Mouse (Mus musculus) embryonic facial prominence, embryonic 14.5 days (tissue): Measurements from ENCODE around the gene Clpx. TPM values are rescaled to one million over a fixed set of nuclear protein-coding genes. Genes with fewer than 3 reads are reported as not detected.
"Not testable (repeated sequence)": the region's sequence is repeated elsewhere in the genome, so short reads cannot be mapped to it uniquely, and the experiment has no call there.

Experiments used
- ATAC-seq: fragments of 200-750 bp; cut with Nextera tagmentation; 2 replicates; pipeline ENCODE4 v1.8.0; 2017; ENCODE audit warnings: low read depth, moderate number of reproducible peaks, moderate TSS enrichment
- DNase-seq: peaks from one replicate; pipeline ENCODE4 v3.0.0-alpha.2; 2015; ENCODE audit warnings: low spot score
- H3K27ac ChIP-seq: fragments of 300-500 bp; sonication (generic); replicated peaks from 2 replicates; pipeline ENCODE4 v1.5.1; 2014; ENCODE audit warnings: low read depth, mild to moderate bottlenecking, low read length, moderate library complexity
- H3K27me3 ChIP-seq: fragments of 300-500 bp; sonication (generic); replicated peaks from 2 replicates; pipeline ENCODE4 v1.6.1; 2014; ENCODE audit warnings: low read length; ENCODE audit not compliant: control insufficient read depth, insufficient read depth
- H3K36me3 ChIP-seq: fragments of 300-500 bp; sonication (generic); 2 replicates; pipeline ENCODE4 v1.6.1; 2014; ENCODE audit warnings: low read length, mixed read lengths; ENCODE audit not compliant: control insufficient read depth, insufficient read depth
- H3K4me1 ChIP-seq: fragments of 300-500 bp; sonication (generic); 2 replicates; pipeline ENCODE4 v1.6.1; 2014; ENCODE audit warnings: antibody characterized with exemption, low read length; ENCODE audit not compliant: control insufficient read depth, insufficient read depth
- H3K4me2 ChIP-seq: fragments of 300-500 bp; sonication (generic); 2 replicates; pipeline ENCODE4 v1.6.1; 2014; ENCODE audit warnings: low read depth, mild to moderate bottlenecking, low read length, moderate library complexity, mixed read lengths
- H3K4me3 ChIP-seq: fragments of 300-500 bp; sonication (generic); 2 replicates; pipeline ENCODE4 v1.5.1; 2014; ENCODE audit warnings: low read depth, mild to moderate bottlenecking, low read length
- H3K9ac ChIP-seq: fragments of 300-500 bp; sonication (generic); 2 replicates; pipeline ENCODE4 v1.6.1; 2014; ENCODE audit warnings: low read depth, mild to moderate bottlenecking, low read length, moderate library complexity, mixed read lengths
- H3K9me3 ChIP-seq: fragments of 300-500 bp; sonication (generic); 2 replicates; pipeline ENCODE4 v1.6.1; 2016; ENCODE audit warnings: low read length; ENCODE audit not compliant: control insufficient read depth
- WGBS: fragments of 180-500 bp; shearing (Covaris S2); extraction: QIAGEN DNeasy Blood & Tissue Kit; methylation state at CpG from one replicate; pipeline ENCODE4 v1.1.7; 2014; 5-methylcytosine and 5-hydroxymethylcytosine counted together
- polyA plus RNA-seq: library from polyadenylated mRNA; unstranded; fragments of >200 nt; fragmentation: Nextera tagmentation; extraction: Ambion mirVana; gene quantifications from 2 replicates; pipeline ENCODE4 v1.2.1, GENCODE M21; 2014

The Clpx gene
- polyA plus RNA-seq, 1 experiment from 2014 or later: 55.8 TPM

DNA sequence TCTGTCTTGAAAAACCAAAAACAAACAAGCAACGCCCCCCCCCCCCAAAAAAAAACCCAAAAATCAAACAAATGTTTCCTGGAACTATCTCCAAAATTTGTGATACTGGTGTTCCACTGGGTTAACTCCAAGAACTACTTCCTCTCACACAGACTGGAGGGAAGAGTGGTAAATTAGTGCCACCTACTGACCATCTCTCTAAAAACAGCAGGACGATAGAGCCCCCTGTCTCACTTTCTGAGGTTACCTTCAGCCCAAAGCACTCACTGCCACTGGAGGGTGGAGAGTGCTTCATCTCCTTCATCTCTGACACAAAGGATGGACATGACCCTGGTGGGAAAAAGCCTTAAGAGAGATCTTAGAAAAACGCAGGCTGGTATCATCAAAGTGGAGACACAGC, 10.8 kb upstream of the Clpx start:
- Histone ChIP-seq H3K4me2 (no peak overlapping the region), H3K4me1 (no peaks in the 10 kb centered on the region), H3K27ac (no peak overlapping the region), H3K36me3 (no peaks in the 10 kb centered on the region), H3K9ac (no peak overlapping the region), H3K9me3 (no peaks in the 10 kb centered on the region), H3K4me3 (no peak overlapping the region), H3K27me3 (no peaks in the 10 kb centered on the region)
- DNase-seq: peak; percentile 71
- peak; percentile 79; the same call in 1 of the 2 replicates for ATAC-seq
- WGBS: 3% methylated on average over 3 of the region's 3 CpGs

DNA sequence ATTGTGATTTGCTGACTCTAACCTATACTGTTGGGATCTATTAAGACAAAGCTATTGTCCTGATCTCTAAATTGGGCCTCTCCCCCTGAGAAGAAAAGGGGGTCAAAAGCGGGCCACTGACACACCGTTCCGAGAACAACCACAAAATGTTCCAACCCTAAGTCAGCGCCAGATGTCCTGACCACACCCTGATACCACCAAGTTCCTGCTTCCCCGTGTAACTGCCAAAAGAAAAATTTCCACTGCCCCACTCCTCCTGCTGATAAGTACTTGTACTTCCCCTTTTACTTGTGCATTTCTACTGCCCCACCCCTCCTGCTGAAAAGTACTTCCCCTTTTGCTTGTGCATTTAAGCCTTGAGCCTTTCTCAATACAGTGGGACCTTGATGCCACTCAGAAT, 5.8 kb upstream of the Clpx start:
- H3K9ac ChIP-seq, H3K27me3 ChIP-seq: not testable (repeated sequence)
- 75% methylated on average over 4 of the region's 5 CpGs for WGBS

DNA sequence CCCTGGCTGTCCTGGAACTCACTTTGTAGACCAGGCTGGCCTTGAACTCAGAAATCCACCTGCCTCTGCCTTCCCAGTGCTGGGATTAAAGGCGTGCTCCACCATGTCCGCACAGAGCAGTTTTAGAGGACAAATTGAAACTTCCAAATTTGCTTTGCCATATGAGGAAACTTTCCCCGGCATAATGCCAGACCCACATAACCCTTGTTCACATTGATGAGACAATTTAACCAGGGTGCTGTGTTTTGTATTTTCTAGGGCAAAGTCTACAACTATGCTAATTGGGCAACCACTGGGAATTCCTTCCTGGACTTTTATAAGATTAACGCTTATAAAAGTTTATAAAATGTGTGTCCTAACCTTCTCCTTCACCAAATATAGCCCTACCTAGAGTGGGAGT, 4.1 kb upstream of the Clpx start:
- no peak overlapping the region for H3K4me2 ChIP-seq
- WGBS: 90% methylated on average over 4 of the region's 4 CpGs
- no peaks in the 10 kb centered on the region for H3K27me3 ChIP-seq
- 0 out of 2 replicates have a peak, but pooled peaks cover 4% of the 10 kb centered on the region for H3K4me1 ChIP-seq
- H3K27ac ChIP-seq: no peak overlapping the region
- DNase-seq (no peak), ATAC-seq (no peak)
- H3K4me3 ChIP-seq: no peak overlapping the region
- no peaks in the 10 kb centered on the region for H3K9me3 ChIP-seq
- H3K9ac ChIP-seq: no peak overlapping the region
- H3K36me3 ChIP-seq: no peaks in the 10 kb centered on the region

More for the DNA sequence above, 5.8 kb upstream of the Clpx start:
- not testable (repeated sequence) for H3K4me3 ChIP-seq, H3K27ac ChIP-seq, DNase-seq, H3K4me2 ChIP-seq, H3K9me3 ChIP-seq, ATAC-seq, H3K36me3 ChIP-seq, H3K4me1 ChIP-seq

DNA sequence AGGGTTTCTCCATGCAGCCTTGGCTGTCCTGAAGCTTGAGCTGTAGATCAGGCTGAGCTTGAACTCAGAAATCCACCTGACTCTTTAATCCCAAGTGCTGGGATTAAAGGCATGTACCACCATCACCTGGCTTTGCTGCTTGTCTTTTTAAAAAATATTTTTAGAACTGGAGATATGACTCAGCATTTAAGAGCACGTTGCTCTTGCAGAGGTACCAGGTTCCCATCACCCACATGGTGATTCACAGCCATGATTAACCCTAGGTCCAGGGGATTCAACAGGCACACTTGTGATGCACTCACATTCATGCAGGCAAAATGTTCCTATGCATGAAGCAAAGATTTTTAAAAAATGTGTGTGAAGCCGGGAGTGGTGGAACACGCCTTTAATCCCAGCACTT, 1.6 kb upstream of the Clpx start:
- ATAC-seq: no peak
- 87% methylated on average over 3 of the region's 3 CpGs for WGBS
- Histone ChIP-seq H3K4me2 (peak overlapping the region; percentile 61; the same call in 1 of the 2 replicates), H3K9ac (no peak overlapping the region), H3K27ac (no peak overlapping the region), H3K4me3 (no peak overlapping the region), H3K36me3 (0 out of 2 replicates have a peak, but pooled peaks cover 2% of the 10 kb centered on the region), H3K4me1 (peaks cover 12% of the 10 kb centered on the region), H3K27me3 (no peaks in the 10 kb centered on the region), H3K9me3 (no peaks in the 10 kb centered on the region)
- no peak for DNase-seq

DNA sequence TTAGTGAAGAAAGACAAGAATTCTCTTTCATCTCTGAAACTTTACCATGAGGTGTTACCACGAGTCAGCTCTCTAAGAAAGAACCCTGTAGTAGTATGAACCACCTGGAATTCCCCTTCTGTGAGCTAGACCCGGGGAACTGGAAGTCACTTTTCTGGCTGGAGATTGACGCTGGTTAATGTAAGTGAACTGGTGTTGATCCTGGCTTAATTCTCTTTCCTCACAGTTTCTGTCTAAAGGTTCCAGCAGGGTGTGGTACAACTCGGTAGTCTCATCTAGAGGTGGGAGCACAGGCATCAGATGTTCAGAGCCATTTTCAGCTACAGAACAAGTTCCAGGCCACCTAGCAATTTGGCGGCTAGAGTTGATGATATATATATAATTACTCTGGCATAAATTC, 941 bp upstream of the Clpx start:
- DNase-seq: peak; percentile 52
- Histone ChIP-seq H3K9ac (peak overlapping the region; percentile 97), H3K27me3 (no peaks in the 10 kb centered on the region), H3K4me1 (peaks cover 12% of the 10 kb centered on the region), H3K4me3 (peak overlapping the region; percentile 97), H3K27ac (peak overlapping the region; percentile 92), H3K36me3 (peaks cover 8% of the 10 kb centered on the region; the same call in 1 of the 2 replicates), H3K9me3 (no peaks in the 10 kb centered on the region), H3K4me2 (peak overlapping the region; percentile 61)
- WGBS: 15% methylated on average over 5 of the region's 5 CpGs
- no peak for ATAC-seq

DNA sequence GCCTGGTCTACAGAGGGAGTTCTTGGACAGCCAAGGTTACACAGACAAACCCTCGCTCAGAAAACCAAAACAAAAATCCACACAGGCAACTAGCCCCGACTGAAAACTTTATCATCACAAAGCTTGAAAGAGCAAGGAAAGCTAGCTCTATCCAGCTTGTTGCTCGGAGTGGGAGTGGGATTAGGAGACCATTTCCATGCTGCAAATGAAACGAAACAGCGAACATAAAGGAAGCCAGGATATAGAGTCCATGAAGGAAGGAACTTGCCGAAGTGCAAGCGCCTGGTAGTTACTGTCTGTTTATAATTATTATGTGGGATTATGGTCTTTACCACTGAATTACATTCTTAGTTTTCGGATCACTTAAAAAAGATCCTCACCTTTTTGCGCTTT, 484 bp upstream of the Clpx start:
- ATAC-seq (peak; percentile 28), DNase-seq (peak; percentile 17)
- WGBS: under 1% methylated on average over 9 of the region's 9 CpGs

DNA sequence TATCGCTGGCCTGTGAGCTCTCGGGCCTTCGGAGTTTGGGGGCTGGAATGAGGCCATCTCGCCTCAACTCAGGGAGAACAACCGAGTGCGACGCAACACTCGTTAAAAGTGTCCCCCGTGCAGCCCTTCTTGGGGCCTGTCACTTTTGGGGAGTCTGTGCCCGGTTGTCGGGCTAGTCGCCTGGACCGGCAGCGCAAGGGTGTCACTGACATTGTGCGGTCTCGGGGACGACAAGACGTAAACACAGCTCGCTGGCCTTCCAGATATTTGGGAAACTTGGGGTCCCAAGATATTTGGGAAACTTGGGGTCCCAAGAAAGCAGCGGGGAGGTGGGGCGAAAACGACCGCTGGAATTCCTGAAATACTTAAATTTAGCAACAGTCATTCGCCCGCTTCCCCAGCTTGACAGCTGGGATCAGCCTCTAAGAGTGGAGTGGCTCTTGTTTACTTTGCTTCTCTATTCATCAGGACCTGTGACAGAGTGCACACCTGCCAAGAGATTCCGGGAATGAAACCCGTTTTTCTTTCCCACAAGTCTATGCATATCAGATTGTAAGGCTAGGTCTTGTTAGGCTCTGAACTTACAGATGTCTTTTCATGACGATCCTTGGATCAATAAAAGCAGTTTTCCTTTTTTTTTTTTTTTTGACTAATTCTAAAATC, 787 bp downstream of the Clpx start:
- H3K36me3 ChIP-seq: peaks cover 12% of the 10 kb centered on the region; the same call in 1 of the 2 replicates
- 2% methylated on average over 28 of the region's 28 CpGs for WGBS
- H3K4me3 ChIP-seq: peak overlapping the region; percentile 97
- DNase-seq (peak; percentile 55), ATAC-seq (no peak)
- no peaks in the 10 kb centered on the region for H3K27me3 ChIP-seq
- H3K9ac ChIP-seq: peak overlapping the region; percentile 97
- peak overlapping the region; percentile 82 for H3K4me2 ChIP-seq
- no peaks in the 10 kb centered on the region for H3K9me3 ChIP-seq
- peak overlapping the region; percentile 87 for H3K27ac ChIP-seq
- H3K4me1 ChIP-seq: peaks cover 12% of the 10 kb centered on the region

More for the DNA sequence above, 484 bp upstream of the Clpx start:
- H3K9me3 ChIP-seq: no peaks in the 10 kb centered on the region
- peak overlapping the region; percentile 92 for H3K27ac ChIP-seq
- H3K9ac ChIP-seq: peak overlapping the region; percentile 97
- H3K4me1 ChIP-seq: peaks cover 12% of the 10 kb centered on the region
- H3K27me3 ChIP-seq: no peaks in the 10 kb centered on the region
- H3K4me3 ChIP-seq: peak overlapping the region; percentile 97
- peaks cover 8% of the 10 kb centered on the region; the same call in 1 of the 2 replicates for H3K36me3 ChIP-seq
- peak overlapping the region; percentile 61 for H3K4me2 ChIP-seq

DNA sequence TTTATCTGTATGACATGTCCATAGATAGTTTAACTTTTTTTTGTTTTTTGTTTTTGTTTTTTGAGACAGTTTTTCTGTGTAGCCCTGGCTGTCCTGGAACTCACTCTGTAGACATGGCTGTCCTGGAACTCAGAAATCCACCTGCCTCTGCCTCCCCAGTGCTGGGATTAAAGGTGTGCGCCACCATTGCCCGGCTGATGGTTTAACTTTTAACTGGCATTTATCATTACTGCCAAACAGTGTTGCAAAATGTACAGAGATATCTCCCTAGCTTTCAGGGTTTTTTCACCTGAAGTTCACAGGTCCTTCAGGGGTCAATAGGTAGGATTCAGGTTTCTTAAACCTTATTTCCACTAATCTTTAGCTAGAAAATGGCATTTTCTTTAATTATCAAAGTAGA, 3.0 kb downstream of the Clpx start:
- Histone ChIP-seq H3K4me1 (peaks cover 12% of the 10 kb centered on the region), H3K27ac (no peak overlapping the region), H3K9ac (no peak overlapping the region), H3K27me3 (no peaks in the 10 kb centered on the region), H3K4me2 (no peak overlapping the region), H3K4me3 (no peak overlapping the region), H3K36me3 (peaks cover 33% of the 10 kb centered on the region), H3K9me3 (no peaks in the 10 kb centered on the region)
- ATAC-seq (no peak), DNase-seq (no peak)
- 98% methylated on average over 2 of the region's 2 CpGs for WGBS

DNA sequence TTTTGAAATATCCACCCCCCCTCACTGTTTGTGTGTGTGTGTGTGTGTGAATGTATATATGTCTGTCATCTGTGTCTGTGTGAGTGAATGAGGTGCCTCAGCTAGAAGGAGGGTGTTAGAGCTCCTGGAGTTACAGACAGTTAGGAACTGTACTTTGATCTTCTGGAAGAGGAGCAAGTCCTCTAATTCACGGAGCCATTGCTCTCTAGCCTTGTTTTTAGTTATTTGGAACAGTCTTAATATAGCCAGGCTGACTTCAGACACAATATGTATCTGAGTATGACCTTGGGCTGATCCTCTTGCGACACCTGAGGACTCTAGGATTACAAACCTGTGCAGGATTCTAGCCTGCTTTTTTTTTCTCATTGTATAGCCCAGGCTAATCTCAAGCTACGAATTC, 4.7 kb downstream of the Clpx start:
- ATAC-seq (no peak), DNase-seq (no peak)
- H3K4me1 ChIP-seq: peaks cover 8% of the 10 kb centered on the region
- WGBS: 83% methylated on average over 3 of the region's 3 CpGs
- H3K9ac ChIP-seq: no peak overlapping the region
- no peaks in the 10 kb centered on the region for H3K27me3 ChIP-seq
- no peak overlapping the region for H3K27ac ChIP-seq
- H3K36me3 ChIP-seq: peaks cover 50% of the 10 kb centered on the region
- H3K4me3 ChIP-seq: no peak overlapping the region
- no peaks in the 10 kb centered on the region for H3K9me3 ChIP-seq
- H3K4me2 ChIP-seq: no peak overlapping the region
